Mouse (Mus musculus): ENCODE results near the gene Abca8b. TPM values are rescaled to one million over a fixed set of nuclear protein-coding genes. Genes with fewer than 3 reads are reported as not detected.
"Not testable (repeated sequence)": the region's sequence is repeated elsewhere in the genome, so short reads cannot be mapped to it uniquely, and the experiment has no call there.

The Abca8b gene
- polyA plus RNA-seq (2016; fragmentation: Nextera tagmentation; extraction: Ambion mirVana): 0.48 and 1.1 TPM in 2 replicates

DNA sequence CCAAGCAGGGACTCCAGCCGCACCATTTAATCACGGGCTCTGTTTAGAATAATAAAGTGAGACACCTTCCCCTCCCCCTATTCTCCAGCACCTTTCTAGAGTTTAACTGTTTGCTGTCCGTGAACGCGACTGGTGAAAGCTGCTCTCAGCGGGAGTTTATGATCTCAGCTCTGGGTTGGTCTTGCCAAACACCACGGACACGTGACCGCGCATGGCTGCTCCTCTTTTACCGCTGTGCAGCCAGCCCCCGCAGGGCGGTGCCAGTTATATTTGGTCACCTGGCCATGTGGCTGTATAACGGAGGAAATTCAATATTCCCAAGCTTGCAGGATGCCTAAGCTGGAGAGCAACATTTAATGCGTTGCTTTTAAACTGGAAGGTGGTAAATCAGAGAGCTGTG is at the start of gene Abca8b:
Abca8b (minus strand) TSS at position 222 of the 400 bp plus-strand sequence.
- WGBS: under 1% methylated on average over 15 of the region's 15 CpGs
- peak; percentile 92 for DNase-seq (ENCODE audit: low spot score)
- H3K4me3 ChIP-seq: peak within 1 kb of the TSS; percentile 56
- no peaks in the 10 kb centered on the region for H3K9me3 ChIP-seq
- H3K4me1 ChIP-seq: 0 out of 2 replicates have a peak, but pooled peaks cover 6% of the 10 kb centered on the region
- no peaks in the 10 kb centered on the region for H3K27me3 ChIP-seq (ENCODE audit: insufficient read depth, poor library complexity, severe bottlenecking)
- no peaks in the 10 kb centered on the region for H3K36me3 ChIP-seq
- peak within 1 kb of the TSS; percentile 68 for H3K27ac ChIP-seq

DNA sequence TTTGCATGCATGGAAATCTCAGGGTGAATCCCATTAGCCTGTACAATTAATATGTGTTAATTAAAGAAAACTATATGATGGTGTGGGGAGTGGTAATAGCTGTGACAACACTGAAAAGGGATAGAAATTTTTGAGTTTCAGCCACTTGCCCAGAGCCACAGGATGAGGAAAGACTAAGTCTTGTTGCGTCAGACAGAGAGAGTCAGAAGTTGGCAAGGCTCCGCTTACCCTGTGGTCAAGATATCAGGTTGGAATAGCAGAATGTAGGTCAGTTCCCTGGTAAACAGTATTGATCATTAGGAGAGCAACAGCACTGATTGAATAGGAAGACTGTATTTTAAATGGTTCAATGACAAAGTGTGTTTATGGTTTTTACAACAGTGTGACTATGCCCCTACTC is 42.1 kb upstream of the Abca8b start:
- no peaks in the 10 kb centered on the region for H3K9me3 ChIP-seq
- 86% methylated on average over 2 of the region's 2 CpGs for WGBS

DNA sequence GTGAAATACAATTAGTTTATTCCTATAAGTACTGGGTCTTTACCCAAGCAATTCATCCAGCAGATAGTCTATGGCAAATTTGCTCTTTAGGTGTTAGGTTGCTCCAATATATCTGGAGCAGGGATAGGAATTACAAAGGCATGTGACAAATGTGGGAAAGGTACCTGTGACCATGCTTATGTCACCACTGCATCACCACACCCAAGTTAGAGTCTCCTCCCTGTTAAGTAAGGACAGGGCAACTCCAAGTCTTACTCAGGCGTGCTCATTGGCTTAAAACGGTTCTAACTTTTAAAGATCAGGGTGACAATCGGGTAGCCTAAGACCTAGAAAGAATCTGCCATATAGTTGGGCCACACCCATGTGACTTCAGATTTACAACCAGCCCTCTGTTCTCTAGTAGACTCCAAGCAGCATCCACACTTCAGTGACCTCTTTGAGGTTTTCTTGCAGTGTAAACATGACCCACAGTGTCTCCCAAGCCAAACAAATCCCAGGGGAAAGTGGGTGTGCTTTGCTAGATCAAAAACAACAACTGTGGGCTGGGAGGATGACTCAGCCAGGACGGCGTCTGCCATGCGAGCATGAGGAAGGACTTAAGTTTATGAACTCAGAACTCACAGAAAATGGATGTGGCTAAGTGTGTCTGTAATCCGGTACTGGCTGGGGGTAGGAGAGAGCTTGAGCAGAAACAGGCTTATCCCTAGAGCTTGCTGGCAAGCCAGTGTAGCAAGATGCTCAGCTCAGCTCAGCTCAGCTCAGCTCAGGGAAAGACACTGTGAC is 33.5 kb upstream of the Abca8b start:
- Histone ChIP-seq H3K27me3 (ENCODE audit: insufficient read depth, poor library complexity, severe bottlenecking) (no peaks in the 10 kb centered on the region), H3K9me3 (no peaks in the 10 kb centered on the region), H3K36me3 (no peaks in the 10 kb centered on the region), H3K4me1 (0 out of 2 replicates have a peak, but pooled peaks cover 3% of the 10 kb centered on the region), H3K4me3 (no peak overlapping the region), H3K27ac (no peak overlapping the region)
- no peak for DNase-seq (ENCODE audit: low spot score)
- WGBS: 70% methylated on average over 7 of the region's 7 CpGs

More for the DNA sequence above, 42.1 kb upstream of the Abca8b start:
- H3K27me3 ChIP-seq (ENCODE audit: insufficient read depth, poor library complexity, severe bottlenecking): no peaks in the 10 kb centered on the region
- H3K4me1 ChIP-seq: no peaks in the 10 kb centered on the region
- H3K4me3 ChIP-seq: no peak overlapping the region
- DNase-seq (ENCODE audit: low spot score): no peak
- H3K27ac ChIP-seq: no peak overlapping the region
- H3K36me3 ChIP-seq: no peaks in the 10 kb centered on the region

DNA sequence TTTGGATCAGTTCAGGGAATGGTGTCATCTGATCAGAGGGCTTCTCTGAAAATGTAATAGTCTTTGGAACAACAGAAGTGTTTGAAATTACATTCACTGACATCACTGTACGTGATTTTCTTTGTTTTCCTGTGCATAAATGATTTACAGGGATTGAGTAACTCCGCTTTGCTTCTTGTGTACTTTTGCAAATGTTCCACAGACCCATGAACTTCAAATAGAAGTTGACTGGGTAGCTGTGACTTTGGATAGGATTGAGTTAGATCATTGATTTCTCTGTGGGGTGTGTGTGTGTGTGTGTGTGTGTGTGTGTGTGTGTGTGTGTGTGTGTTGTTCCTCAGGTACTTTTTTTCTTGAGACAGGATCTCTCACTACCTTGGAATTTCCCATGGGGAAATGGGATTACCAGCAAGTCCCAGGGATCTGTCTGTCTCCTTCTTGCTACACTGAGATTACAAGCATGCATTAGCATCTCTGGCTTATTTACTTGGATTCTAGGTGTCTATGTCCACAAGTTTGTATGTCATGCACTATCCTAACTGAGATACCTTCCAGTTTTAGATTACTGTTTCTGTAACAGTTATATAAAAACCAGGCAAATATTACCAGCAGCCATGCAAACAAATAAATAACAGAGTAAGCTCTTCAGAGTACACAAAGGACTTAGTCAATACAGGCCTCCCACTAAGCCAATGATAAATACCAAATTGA is 15.3 kb upstream of the Abca8b start:
- H3K4me1 ChIP-seq: no peaks in the 10 kb centered on the region
- DNase-seq (ENCODE audit: low spot score): no peak
- WGBS: 62% methylated on average over 2 of the region's 2 CpGs
- no peak overlapping the region for H3K4me3 ChIP-seq
- no peaks in the 10 kb centered on the region for H3K27me3 ChIP-seq (ENCODE audit: insufficient read depth, poor library complexity, severe bottlenecking)
- H3K36me3 ChIP-seq: no peaks in the 10 kb centered on the region
- no peak overlapping the region for H3K27ac ChIP-seq
- H3K9me3 ChIP-seq: no peaks in the 10 kb centered on the region

DNA sequence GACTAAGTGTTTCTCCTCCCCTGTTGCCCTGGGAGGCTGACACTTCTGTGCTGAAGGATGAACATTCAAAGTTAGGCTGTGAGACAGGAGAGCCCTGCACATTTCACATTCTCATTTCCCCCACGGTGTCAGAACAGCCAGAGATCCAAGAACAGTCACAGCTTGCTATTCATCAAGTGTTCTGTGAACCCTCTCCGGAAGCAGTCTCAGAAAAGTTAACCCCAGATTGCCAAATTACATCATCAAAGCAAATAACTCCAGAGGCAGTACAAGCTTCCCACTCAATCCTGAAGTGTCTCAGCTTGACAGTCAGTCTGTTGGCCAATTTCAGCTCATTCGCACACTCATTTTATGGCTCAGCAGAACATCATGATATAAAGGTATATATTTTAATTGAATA is 632 bp downstream of the Abca8b start:
- H3K36me3 ChIP-seq: no peaks in the 10 kb centered on the region
- peak overlapping the region; percentile 68 for H3K27ac ChIP-seq
- no peaks in the 10 kb centered on the region for H3K9me3 ChIP-seq
- peak overlapping the region; percentile 56 for H3K4me3 ChIP-seq
- no peaks in the 10 kb centered on the region for H3K27me3 ChIP-seq (ENCODE audit: insufficient read depth, poor library complexity, severe bottlenecking)
- WGBS: 6% methylated on average over 3 of the region's 3 CpGs
- DNase-seq (ENCODE audit: low spot score): no peak
- H3K4me1 ChIP-seq: 0 out of 2 replicates have a peak, but pooled peaks cover 6% of the 10 kb centered on the region

DNA sequence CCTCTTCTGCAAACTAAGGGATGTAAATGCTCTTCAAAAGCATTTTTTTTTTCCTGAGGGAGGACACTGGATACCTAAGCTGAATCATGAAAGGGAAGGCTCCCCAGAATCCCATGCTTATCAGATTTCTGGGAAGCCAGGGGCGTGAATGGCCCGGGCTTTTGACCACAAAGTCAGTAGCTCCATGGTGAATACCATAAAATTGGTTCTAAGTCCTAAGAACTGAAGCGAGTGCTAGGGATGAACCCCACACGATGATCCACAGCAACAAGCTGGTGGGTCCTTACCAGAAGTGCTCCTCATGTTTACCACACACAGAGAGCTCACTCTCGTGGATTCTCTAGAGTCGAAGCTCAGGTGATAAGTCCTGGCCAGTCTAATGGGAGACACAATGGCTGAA is 1.6 kb downstream of the Abca8b start:
- WGBS: 43% methylated on average over 6 of the region's 6 CpGs
- DNase-seq (ENCODE audit: low spot score): no peak
- Histone ChIP-seq H3K36me3 (no peaks in the 10 kb centered on the region), H3K27ac (peak overlapping the region; percentile 18; the same call in 1 of the 2 replicates), H3K9me3 (no peaks in the 10 kb centered on the region), H3K4me1 (0 out of 2 replicates have a peak, but pooled peaks cover 6% of the 10 kb centered on the region), H3K27me3 (ENCODE audit: insufficient read depth, poor library complexity, severe bottlenecking) (no peaks in the 10 kb centered on the region), H3K4me3 (no peak overlapping the region)

DNA sequence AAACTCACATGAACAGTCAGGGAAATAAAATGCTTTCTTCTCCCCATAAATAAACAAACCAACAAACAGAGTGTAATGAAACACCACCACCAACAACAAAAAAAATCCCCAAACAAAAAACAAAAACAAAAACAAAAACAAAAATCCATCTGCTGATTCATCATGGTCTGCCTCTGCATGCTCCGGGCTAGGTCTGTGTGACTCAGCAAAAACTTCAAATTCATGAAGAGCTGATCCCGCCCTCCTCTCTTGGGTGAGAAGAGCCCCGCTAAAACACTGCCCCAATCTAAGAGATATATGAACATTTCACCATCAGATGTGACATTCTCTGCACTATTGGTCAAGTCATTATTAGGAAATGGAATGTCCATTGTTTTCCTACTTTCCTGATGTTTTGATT is 4.4 kb downstream of the Abca8b start:
- Histone ChIP-seq H3K4me1 (0 out of 2 replicates have a peak, but pooled peaks cover 11% of the 10 kb centered on the region), H3K36me3 (no peaks in the 10 kb centered on the region), H3K27me3 (ENCODE audit: insufficient read depth, poor library complexity, severe bottlenecking) (no peaks in the 10 kb centered on the region), H3K4me3 (no peak overlapping the region), H3K9me3 (no peaks in the 10 kb centered on the region), H3K27ac (no peak overlapping the region)
- no peak for DNase-seq (ENCODE audit: low spot score)
- 74% methylated on average over 3 of the region's 3 CpGs for WGBS

DNA sequence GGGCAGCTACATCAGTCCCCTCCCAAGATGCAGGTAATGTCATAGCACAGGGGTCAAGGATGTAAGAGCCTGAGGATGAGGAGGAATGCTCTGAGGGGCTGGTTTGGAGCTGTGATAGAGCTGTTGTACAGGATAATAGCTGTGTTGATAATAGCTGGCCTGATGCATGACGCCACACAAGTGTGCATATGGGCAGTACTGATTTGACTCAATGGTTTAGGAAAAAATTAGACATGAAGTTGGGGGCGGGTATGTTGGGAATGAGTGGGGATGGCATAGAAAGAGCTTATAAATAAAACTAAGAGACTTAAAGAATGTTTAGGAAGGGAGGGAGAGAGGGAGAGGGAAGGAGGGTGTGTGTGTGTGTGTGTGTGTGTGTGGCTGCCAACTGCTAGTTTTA is 5.4 kb downstream of the Abca8b start:
- Histone ChIP-seq H3K36me3 (no peaks in the 10 kb centered on the region), H3K4me3 (no peak overlapping the region), H3K27me3 (ENCODE audit: insufficient read depth, poor library complexity, severe bottlenecking) (no peaks in the 10 kb centered on the region), H3K4me1 (0 out of 2 replicates have a peak, but pooled peaks cover 11% of the 10 kb centered on the region), H3K27ac (no peak overlapping the region), H3K9me3 (no peaks in the 10 kb centered on the region)
- 74% methylated on average over 2 of the region's 2 CpGs for WGBS
- DNase-seq (ENCODE audit: low spot score): no peak

DNA sequence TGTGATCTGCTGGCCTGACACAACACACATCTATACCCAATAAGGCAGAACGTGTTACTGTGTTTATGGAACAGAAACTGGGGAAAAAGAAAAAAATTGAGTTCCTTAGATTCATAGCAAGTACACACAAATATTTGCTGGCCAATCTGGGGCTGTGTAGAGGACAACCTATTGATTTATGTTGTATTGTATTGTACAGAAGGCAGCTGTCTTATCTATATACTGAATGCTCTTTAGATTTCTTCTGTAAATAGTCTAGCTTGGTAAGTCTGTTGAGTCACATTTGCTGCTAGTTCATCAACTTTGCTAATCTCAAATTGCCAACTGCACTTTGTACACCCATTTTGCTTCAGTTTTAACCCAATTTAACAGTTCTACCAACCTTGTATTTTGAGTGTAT is 7.5 kb downstream of the Abca8b start:
- DNase-seq (ENCODE audit: low spot score): no peak
- Histone ChIP-seq H3K27ac (no peak overlapping the region), H3K27me3 (ENCODE audit: insufficient read depth, poor library complexity, severe bottlenecking) (no peaks in the 10 kb centered on the region), H3K36me3 (no peaks in the 10 kb centered on the region), H3K9me3 (no peaks in the 10 kb centered on the region), H3K4me1 (0 out of 2 replicates have a peak, but pooled peaks cover 4% of the 10 kb centered on the region), H3K4me3 (no peak overlapping the region)
- 56% methylated on average over 1 of the region's 1 CpGs for WGBS

DNA sequence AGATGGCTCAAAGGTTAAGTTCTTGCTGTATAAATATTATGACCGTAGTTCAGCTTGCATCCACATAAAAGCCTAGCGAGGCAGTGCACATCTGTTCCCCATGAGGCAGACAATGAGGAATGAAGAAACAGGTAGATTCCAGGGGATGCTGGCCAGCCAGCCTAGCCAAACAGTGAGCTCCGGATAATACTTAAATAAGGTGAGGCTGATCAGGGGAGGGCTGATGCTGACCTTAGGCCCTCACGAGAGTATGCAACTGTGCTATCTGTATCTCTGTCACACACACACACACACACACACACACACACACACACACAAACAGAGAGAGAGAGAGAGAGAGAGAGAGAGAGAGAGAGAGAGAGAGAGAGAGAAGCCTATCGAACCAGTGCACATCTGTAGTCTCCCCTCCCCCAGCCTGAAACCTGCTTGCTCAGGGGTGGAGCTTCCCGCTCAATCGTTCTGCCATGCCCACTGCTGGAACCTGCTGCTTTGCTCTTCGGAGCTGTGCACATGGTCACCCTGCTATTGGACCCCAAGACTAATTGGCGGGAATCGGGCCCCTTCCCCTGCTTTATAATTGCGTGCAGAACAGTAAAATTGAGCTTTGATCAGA is 8.1 kb downstream of the Abca8b start:
- not testable (repeated sequence) for H3K27ac ChIP-seq; H3K4me3 ChIP-seq; H3K36me3 ChIP-seq; DNase-seq (ENCODE audit: low spot score); H3K27me3 ChIP-seq (ENCODE audit: insufficient read depth, poor library complexity, severe bottlenecking); H3K9me3 ChIP-seq; H3K4me1 ChIP-seq
- WGBS: 46% methylated on average over 11 of the region's 11 CpGs

DNA sequence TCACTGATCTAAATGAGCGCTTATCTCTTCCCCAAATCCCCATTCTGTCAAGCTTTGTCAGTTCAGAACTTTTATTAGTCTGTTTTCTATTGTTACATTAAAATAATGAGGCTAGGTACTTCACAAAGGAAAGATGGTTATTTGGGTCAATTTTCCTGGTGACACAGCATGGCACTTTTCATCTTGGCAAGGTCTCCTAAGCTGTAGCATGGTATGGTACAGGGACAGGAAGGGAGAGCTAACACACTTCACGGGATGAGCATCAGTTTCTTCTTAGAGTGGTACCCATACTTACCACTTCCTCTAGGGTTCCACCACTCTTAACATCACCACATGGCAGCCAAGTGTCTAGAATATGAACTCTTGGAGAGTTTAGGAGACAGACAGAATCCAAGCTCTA is 13.8 kb downstream of the Abca8b start:
- H3K27me3 ChIP-seq (ENCODE audit: insufficient read depth, poor library complexity, severe bottlenecking): no peaks in the 10 kb centered on the region
- 85% methylated on average over 2 of the region's 2 CpGs for whole genome bisulfite sequencing
- DNase-seq (ENCODE audit: low spot score): no peak
- H3K27ac ChIP-seq: no peak overlapping the region
- no peak overlapping the region for H3K4me3 ChIP-seq
- H3K4me1 ChIP-seq: no peaks in the 10 kb centered on the region
- H3K36me3 ChIP-seq: no peaks in the 10 kb centered on the region
- H3K9me3 ChIP-seq: no peaks in the 10 kb centered on the region

DNA sequence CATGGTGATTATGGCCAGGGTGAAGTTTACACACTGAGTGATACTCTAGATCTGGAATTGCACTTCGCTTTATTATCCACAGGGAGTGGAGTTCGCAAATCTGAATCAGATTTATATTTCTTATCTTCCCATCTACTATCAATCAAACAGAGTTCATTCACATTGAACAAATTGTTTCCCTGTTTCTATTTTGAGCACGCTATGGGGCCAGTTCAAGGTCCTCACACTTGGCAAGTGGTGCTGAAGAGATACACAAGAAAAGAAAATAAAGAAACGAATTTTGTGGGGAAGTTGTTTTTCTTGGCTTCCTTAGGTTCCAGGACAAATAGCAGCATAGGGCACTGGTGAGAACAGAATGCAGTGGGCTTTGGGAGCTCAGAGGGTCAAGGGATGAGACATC is 25.1 kb downstream of the Abca8b start:
- no peak for DNase-seq (ENCODE audit: low spot score)
- no peaks in the 10 kb centered on the region for H3K27me3 ChIP-seq (ENCODE audit: insufficient read depth, poor library complexity, severe bottlenecking)
- H3K27ac ChIP-seq: no peak overlapping the region
- 0 out of 2 replicates have a peak, but pooled peaks cover 4% of the 10 kb centered on the region for H3K4me1 ChIP-seq
- no peaks in the 10 kb centered on the region for H3K36me3 ChIP-seq
- no peaks in the 10 kb centered on the region for H3K9me3 ChIP-seq
- H3K4me3 ChIP-seq: no peak overlapping the region
- WGBS: 75% methylated on average over 4 of the region's 4 CpGs

Measured in heart, embryonic 10.5 days (tissue).